Mouse (Mus musculus): Measurements from ENCODE around the gene Rab1a. TPM values are rescaled to one million over a fixed set of nuclear protein-coding genes. Genes with fewer than 3 reads are reported as not detected.

Gene Rab1a
- polyA plus RNA-seq, 2 experiments: 53.0 to 80.6 TPM

DNA sequence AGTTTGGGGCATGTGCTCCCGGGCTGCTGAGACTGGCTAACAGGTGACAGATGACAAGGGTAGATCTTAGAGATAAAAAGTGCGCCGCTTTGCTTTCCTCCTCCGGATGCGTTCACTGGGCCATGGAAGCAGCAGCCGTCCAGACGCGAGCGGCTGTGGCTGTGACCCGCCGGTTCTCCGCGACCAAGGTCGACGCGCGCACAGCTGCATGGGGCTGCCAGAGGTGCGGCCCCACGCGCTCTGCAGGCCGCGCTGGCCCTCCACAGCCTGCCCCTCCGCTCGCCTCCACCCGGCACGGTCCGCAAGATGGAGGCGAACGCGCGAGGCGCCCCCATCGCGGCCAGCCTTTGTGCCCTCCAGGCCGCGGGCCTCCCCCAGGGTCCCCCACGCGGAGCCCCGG is 47.6 kb downstream of the Rab1a start:
- DNase-seq (ENCODE audit: low read depth in 3 of 3, low spot score in 3 of 3) (no peak), ATAC-seq (ENCODE audit: insufficient read depth) (peak; percentile 68)
- H3K36me3 ChIP-seq (replicated peaks; ENCODE audit: control insufficient read depth, insufficient read depth, low read depth): no peaks in the 10 kb centered on the region
- TF ChIP-seq CTCF (IDR thresholded peaks at IDR 0.05; ENCODE audit: low read depth): no peak
- TF ChIP-seq EP300 (IDR thresholded peaks at IDR 0.05; ENCODE audit: low read depth): no peak
- peaks cover 9 to 14% of the 10 kb centered on the region in 2 experiments for H3K4me1 ChIP-seq (replicated peaks; ENCODE audit: control insufficient read depth in 2 of 2, insufficient read depth in 2 of 2, low read length in 1 of 2)
- peak overlapping the region; percentile 86 for H3K9ac ChIP-seq (replicated peaks)
- WGBS (ENCODE audit: insufficient replicate concordance): under 1% methylated on average over 39 of the region's 39 CpGs
- no peaks in the 10 kb centered on the region for H3K9me3 ChIP-seq (ENCODE audit: control insufficient read depth, low read length)
- peak overlapping the region; percentile 100 for H3K4me2 ChIP-seq (ENCODE audit: low read depth)
- no peaks in the 10 kb centered on the region for H3K27me3 ChIP-seq (ENCODE audit: control insufficient read depth, insufficient read depth, low read length)
- peak overlapping the region; percentile 28; the same call in 1 of the 2 replicates for H3K27ac ChIP-seq
- H3K4me3 ChIP-seq (ENCODE audit: insufficient read depth in 1 of 2, low read depth in 2 of 2, low read length in 2 of 2): peak overlapping the region; percentile 68 to 93

GRCm38 (mm10) chr11:20249296-20250110 is 48.3 kb downstream of the Rab1a start, which contains the start of gene Cep68:
Cep68 (minus strand) TSS chr11:20249429.
- Histone ChIP-seq H3K4me3 (ENCODE audit: insufficient read depth in 1 of 2, low read depth in 2 of 2, low read length in 2 of 2) (peak within 1 kb of the TSS; percentile 82 to 93), H3K9me3 (ENCODE audit: control insufficient read depth, low read length) (no peaks in the 10 kb centered on the region), H3K36me3 (replicated peaks; ENCODE audit: control insufficient read depth, insufficient read depth, low read depth) (no peaks in the 10 kb centered on the region), H3K9ac (replicated peaks) (peak within 1 kb of the TSS; percentile 87), H3K4me1 (replicated peaks; ENCODE audit: control insufficient read depth in 2 of 2, insufficient read depth in 2 of 2, low read length in 1 of 2) (peaks cover 5 to 10% of the 10 kb centered on the region in 2 experiments), H3K4me2 (ENCODE audit: low read depth) (peak within 1 kb of the TSS; percentile 100), H3K27ac (peak within 1 kb of the TSS; percentile 28; the same call in 1 of the 2 replicates), H3K27me3 (ENCODE audit: control insufficient read depth, insufficient read depth, low read length) (no peaks in the 10 kb centered on the region)
- DNase-seq (ENCODE audit: low read depth in 3 of 3, low spot score in 3 of 3) (peak; percentile 91 to 93 (median 93)), ATAC-seq (ENCODE audit: insufficient read depth) (peak; percentile 98)
- WGBS (ENCODE audit: insufficient replicate concordance): under 1% methylated on average over 57 of the region's 59 CpGs
- TF ChIP-seq CTCF (IDR thresholded peaks at IDR 0.05; ENCODE audit: low read depth) (peak; percentile 15; the same call in 1 of the 2 replicates), EP300 (IDR thresholded peaks at IDR 0.05; ENCODE audit: low read depth) (no peak)

DNA sequence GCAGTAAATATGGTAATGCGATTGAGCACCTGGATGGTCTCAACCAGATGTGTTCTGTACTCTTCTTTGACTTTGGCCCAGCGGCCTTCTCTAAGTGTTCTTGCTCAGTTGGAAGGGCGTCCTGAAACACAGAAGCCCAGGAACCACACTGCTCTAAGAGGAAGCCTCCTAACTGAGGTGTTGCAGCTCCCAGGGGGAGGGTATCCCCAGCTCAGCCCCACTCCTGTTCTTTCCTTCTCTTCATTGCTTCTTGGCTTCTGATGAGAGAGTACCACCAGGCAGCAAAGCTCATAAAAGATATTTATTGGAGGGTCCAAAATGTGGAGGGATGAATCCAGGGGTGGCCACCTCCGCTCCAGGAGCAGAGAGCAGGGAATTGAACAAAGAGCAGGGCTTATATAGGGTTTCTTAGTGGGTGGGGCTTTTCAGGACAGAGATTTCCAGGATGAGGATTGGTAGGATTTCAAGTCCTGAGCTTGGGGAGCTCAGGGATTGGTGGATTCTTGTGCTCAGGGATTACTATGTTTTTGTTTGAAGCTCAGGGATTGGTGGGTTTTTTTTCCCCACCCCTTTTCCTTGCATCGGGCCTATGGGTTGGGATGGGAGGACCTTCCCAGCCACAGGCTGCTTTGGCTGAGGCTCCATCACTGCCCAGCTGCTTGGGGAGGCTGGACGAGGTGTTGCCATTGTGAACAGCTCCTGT is 49.4 kb downstream of the Rab1a start:
- Histone ChIP-seq H3K9ac (replicated peaks) (no peak overlapping the region), H3K27ac (no peak overlapping the region), H3K27me3 (ENCODE audit: control insufficient read depth, insufficient read depth, low read length) (no peaks in the 10 kb centered on the region), H3K9me3 (ENCODE audit: control insufficient read depth, low read length) (no peaks in the 10 kb centered on the region), H3K4me3 (ENCODE audit: insufficient read depth in 1 of 2, low read depth in 2 of 2, low read length in 2 of 2) (no peak overlapping the region), H3K4me1 (replicated peaks; ENCODE audit: control insufficient read depth in 2 of 2, insufficient read depth in 2 of 2, low read length in 1 of 2) (peaks cover 4 to 5% of the 10 kb centered on the region in 2 experiments; a peak in 2 of 4 replicates), H3K36me3 (replicated peaks; ENCODE audit: control insufficient read depth, insufficient read depth, low read depth) (no peaks in the 10 kb centered on the region), H3K4me2 (ENCODE audit: low read depth) (no peak overlapping the region; the same call in 1 of the 2 replicates)
- ATAC-seq (ENCODE audit: insufficient read depth) (no peak), DNase-seq (ENCODE audit: low read depth in 3 of 3, low spot score in 3 of 3) (no peak)
- TF ChIP-seq EP300 (IDR thresholded peaks at IDR 0.05; ENCODE audit: low read depth) (no peak), CTCF (IDR thresholded peaks at IDR 0.05; ENCODE audit: low read depth) (no peak)
- 65% methylated on average over 6 of the region's 6 CpGs for WGBS (ENCODE audit: insufficient replicate concordance)

- Histone ChIP-seq H3K4me3 (ENCODE audit: insufficient read depth in 1 of 2, low read depth in 2 of 2, low read length in 2 of 2) (no peak overlapping the region), H3K36me3 (replicated peaks; ENCODE audit: control insufficient read depth, insufficient read depth, low read depth) (no peaks in the 10 kb centered on the region), H3K27ac (no peak overlapping the region), H3K9me3 (ENCODE audit: control insufficient read depth, low read length) (no peaks in the 10 kb centered on the region), H3K4me2 (ENCODE audit: low read depth) (no peak overlapping the region), H3K9ac (replicated peaks) (no peak overlapping the region), H3K4me1 (replicated peaks; ENCODE audit: control insufficient read depth in 2 of 2, insufficient read depth in 2 of 2, low read length in 1 of 2) (peaks cover 4 to 5% of the 10 kb centered on the region in 2 experiments; a peak in 2 of 4 replicates), H3K27me3 (ENCODE audit: control insufficient read depth, insufficient read depth, low read length) (no peaks in the 10 kb centered on the region)
- WGBS (ENCODE audit: insufficient replicate concordance): 46% methylated on average over 2 of the region's 2 CpGs
- ATAC-seq (ENCODE audit: insufficient read depth) (no peak), DNase-seq (ENCODE audit: low read depth in 3 of 3, low spot score in 3 of 3) (no peak)
- TF ChIP-seq EP300 (IDR thresholded peaks at IDR 0.05; ENCODE audit: low read depth): no peak
- no peak for TF ChIP-seq CTCF (IDR thresholded peaks at IDR 0.05; ENCODE audit: low read depth)
These were observed 51.9 kb downstream of the Rab1a start for GRCm38 (mm10) chr11:20253088-20253487.

- TF ChIP-seq EP300 (IDR thresholded peaks at IDR 0.05; ENCODE audit: low read depth) (no peak), CTCF (IDR thresholded peaks at IDR 0.05; ENCODE audit: low read depth) (no peak)
- Histone ChIP-seq H3K4me1 (replicated peaks; ENCODE audit: control insufficient read depth in 2 of 2, insufficient read depth in 2 of 2, low read length in 1 of 2) (peaks cover 0 to 1% of the 10 kb centered on the region in 2 experiments; a peak in 1 of 4 replicates), H3K27ac (no peak overlapping the region), H3K4me3 (ENCODE audit: insufficient read depth in 1 of 2, low read depth in 2 of 2, low read length in 2 of 2) (no peak overlapping the region), H3K9me3 (ENCODE audit: control insufficient read depth, low read length) (no peaks in the 10 kb centered on the region), H3K36me3 (replicated peaks; ENCODE audit: control insufficient read depth, insufficient read depth, low read depth) (no peaks in the 10 kb centered on the region), H3K27me3 (ENCODE audit: control insufficient read depth, insufficient read depth, low read length) (no peaks in the 10 kb centered on the region), H3K4me2 (ENCODE audit: low read depth) (no peak overlapping the region), H3K9ac (replicated peaks) (no peak overlapping the region)
- no peak for ATAC-seq (ENCODE audit: insufficient read depth)
- 70% methylated on average over 4 of the region's 4 CpGs for WGBS (ENCODE audit: insufficient replicate concordance)
- DNase-seq (ENCODE audit: low read depth in 3 of 3, low spot score in 3 of 3): no peak
These were observed 53.6 kb downstream of the Rab1a start for GRCm38 (mm10) chr11:20254791-20255190.
